Mouse (Mus musculus) spleen, postnatal 10 days (tissue): Measurements from ENCODE around the gene Wdr5.
A peak's percentile ranks its signal among the peaks of the same experiment; 100 is the strongest.
"Not testable (repeated sequence)": the region's sequence is repeated elsewhere in the genome, so short reads cannot be mapped to it uniquely, and the experiment has no call there.

Experiments
- DNase-seq, 2 experiments: peaks; one replicate each; pipeline ENCODE4 v3.0.0; 2021 to 2022; ENCODE audit warnings: low spot score in 2 of 2

Gene Wdr5

GRCm38 (mm10) chr2:27496391-27497028 lies 18.4 kb upstream of the Wdr5 start:
- DNase-seq = no peak

- no peak for DNase-seq
These were observed 10.7 kb upstream of the Wdr5 start for GRCm38 (mm10) chr2:27504113-27504885.

- no peak for DNase-seq
These were observed 9.4 kb upstream of the Wdr5 start for GRCm38 (mm10) chr2:27505539-27505938.

GRCm38 (mm10) chr2:27506658-27507057 lies 8.3 kb upstream of the Wdr5 start:
- DNase-seq = not testable (repeated sequence)

- DNase-seq = no peak
These were observed 7.4 kb upstream of the Wdr5 start, which contains the start of gene Brd3 for GRCm38 (mm10) chr2:27507562-27507961. Brd3 (minus strand) TSS chr2:27507662.

GRCm38 (mm10) chr2:27510706-27511105 lies 4.3 kb upstream of the Wdr5 start:
- DNase-seq = no peak

GRCm38 (mm10) chr2:27512909-27513308 lies 2.0 kb upstream of the Wdr5 start:
- DNase-seq = no peak

- no peak for DNase-seq
These were observed 1.1 kb upstream of the Wdr5 start for GRCm38 (mm10) chr2:27513861-27514260.

GRCm38 (mm10) chr2:27515341-27516166 lies 597 bp downstream of the Wdr5 start:
- DNase-seq = peak; percentile 19 to 57

- no peak for DNase-seq
These were observed 1.3 kb downstream of the Wdr5 start for GRCm38 (mm10) chr2:27516289-27516688.

GRCm38 (mm10) chr2:27518283-27518682 lies 3.3 kb downstream of the Wdr5 start:
- DNase-seq = no peak

GRCm38 (mm10) chr2:27538455-27539330 lies 23.7 kb downstream of the Wdr5 start:
- not testable (repeated sequence) for DNase-seq

GRCm38 (mm10) chr2:27539336-27539735 lies 24.4 kb downstream of the Wdr5 start:
- DNase-seq = no peak

GRCm38 (mm10) chr2:27539772-27540514 lies 25.0 kb downstream of the Wdr5 start:
- peak; percentile 85 to 90 for DNase-seq

- peak in 1 of 2 experiments; percentile 16 for DNase-seq
These were observed 25.5 kb downstream of the Wdr5 start for GRCm38 (mm10) chr2:27540515-27540836.

- DNase-seq = no peak
These were observed 26.3 kb downstream of the Wdr5 start for GRCm38 (mm10) chr2:27541225-27541624.

- DNase-seq = no peak
These were observed 29.7 kb downstream of the Wdr5 start for GRCm38 (mm10) chr2:27544613-27545012.

GRCm38 (mm10) chr2:27545517-27545916 lies 30.6 kb downstream of the Wdr5 start:
- not testable (repeated sequence) for DNase-seq

- not testable (repeated sequence) for DNase-seq
These were observed 31.1 kb downstream of the Wdr5 start for GRCm38 (mm10) chr2:27546041-27546440.

GRCm38 (mm10) chr2:27547326-27547725 lies 32.4 kb downstream of the Wdr5 start:
- no peak for DNase-seq

- no peak for DNase-seq
These were observed 33.0 kb downstream of the Wdr5 start for GRCm38 (mm10) chr2:27547986-27548385.
